Mouse (Mus musculus): ENCODE data around the gene Abat. TPM values are rescaled to one million over a fixed set of nuclear protein-coding genes. Genes with fewer than 3 reads are reported as not detected.
A peak's percentile ranks its signal among the peaks of the same experiment; 100 is the strongest.

The Abat gene
- polyA plus RNA-seq, 1 experiment from 2014 or later: 112 TPM

DNA sequence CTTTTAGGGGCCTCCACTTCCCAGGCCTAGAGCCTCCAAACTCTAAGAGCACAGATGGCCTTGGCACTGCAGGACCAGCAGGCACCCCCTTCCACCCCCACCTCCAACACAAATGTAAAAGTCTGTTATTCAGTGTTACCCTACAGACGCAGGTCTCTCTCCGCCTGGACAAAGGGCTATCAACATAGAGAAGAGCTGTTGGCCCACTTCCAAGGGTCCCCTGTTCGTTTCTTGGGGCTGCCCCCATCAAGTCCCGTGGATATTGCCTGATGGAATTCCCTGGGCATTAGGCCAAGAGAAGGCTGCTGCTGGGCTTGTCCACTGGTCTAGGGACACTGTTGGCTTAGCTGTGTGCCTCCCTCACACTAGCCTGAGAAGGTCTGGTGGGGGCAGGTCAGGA, 951 bp downstream of the Abat start:
- Histone ChIP-seq H3K9me3 (no peaks in the 10 kb centered on the region), H3K36me3 (no peaks in the 10 kb centered on the region; the same call in 1 of the 2 replicates), H3K27me3 (replicated peaks) (no peaks in the 10 kb centered on the region), H3K27ac (no peak overlapping the region), H3K4me2 (replicated peaks) (peak overlapping the region; percentile 73), H3K4me3 (peak overlapping the region; percentile 61), H3K4me1 (peaks cover 41% of the 10 kb centered on the region), H3K9ac (peak overlapping the region; percentile 72; the same call in 1 of the 2 replicates)
- peak; percentile 22; the same call in 1 of the 2 replicates for ATAC-seq (ENCODE audit: low FRiP score, low read depth)
- WGBS: 6% methylated on average over 4 of the region's 4 CpGs

DNA sequence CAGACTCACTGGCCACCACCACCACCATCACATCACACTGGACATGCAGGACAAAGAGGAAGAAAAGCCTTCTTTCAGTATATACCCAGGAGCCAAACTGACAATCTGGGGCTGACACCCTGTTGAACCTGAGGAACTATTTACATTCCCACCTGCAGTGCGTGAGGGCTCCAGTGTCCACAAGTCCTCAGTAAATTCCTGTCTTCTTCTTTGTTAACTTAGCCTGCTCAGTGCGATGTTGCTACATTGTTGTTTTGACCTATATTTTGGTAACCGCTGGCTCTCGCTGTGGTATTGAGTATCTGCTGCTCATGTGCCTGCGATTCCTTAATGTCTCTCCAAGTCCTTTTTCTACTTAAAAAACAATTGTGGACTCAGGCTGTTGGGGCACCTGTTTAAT, 7.3 kb downstream of the Abat start:
- 78% methylated on average over 5 of the region's 5 CpGs for WGBS
- Histone ChIP-seq H3K9ac (no peak overlapping the region), H3K27me3 (replicated peaks) (no peaks in the 10 kb centered on the region), H3K27ac (no peak overlapping the region), H3K9me3 (no peaks in the 10 kb centered on the region), H3K4me3 (no peak overlapping the region), H3K36me3 (no peaks in the 10 kb centered on the region; the same call in 1 of the 2 replicates), H3K4me1 (peaks cover 43% of the 10 kb centered on the region), H3K4me2 (replicated peaks) (no peak overlapping the region)
- no peak for ATAC-seq (ENCODE audit: low FRiP score, low read depth)

DNA sequence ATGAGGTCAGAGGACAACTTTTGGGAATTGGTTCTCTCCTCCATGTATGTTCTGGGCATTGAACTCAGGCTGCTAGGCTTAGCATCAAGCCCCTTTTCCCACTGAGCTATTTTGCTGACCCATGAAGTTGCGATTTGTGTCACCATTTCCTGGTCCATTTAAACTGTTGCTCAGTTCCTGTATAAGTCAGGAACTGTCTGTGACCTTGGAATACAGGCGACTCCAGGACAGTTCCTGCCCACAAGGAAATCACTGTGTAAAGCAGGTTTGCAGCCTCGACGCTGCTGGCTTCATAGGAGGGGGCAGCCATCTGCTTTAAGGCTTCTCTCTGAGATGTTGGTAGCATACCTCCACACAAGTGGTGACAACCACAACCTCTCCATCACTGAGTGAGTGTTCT, 8.1 kb downstream of the Abat start:
- no peak for ATAC-seq (ENCODE audit: low FRiP score, low read depth)
- H3K4me1 ChIP-seq: peaks cover 36% of the 10 kb centered on the region

DNA sequence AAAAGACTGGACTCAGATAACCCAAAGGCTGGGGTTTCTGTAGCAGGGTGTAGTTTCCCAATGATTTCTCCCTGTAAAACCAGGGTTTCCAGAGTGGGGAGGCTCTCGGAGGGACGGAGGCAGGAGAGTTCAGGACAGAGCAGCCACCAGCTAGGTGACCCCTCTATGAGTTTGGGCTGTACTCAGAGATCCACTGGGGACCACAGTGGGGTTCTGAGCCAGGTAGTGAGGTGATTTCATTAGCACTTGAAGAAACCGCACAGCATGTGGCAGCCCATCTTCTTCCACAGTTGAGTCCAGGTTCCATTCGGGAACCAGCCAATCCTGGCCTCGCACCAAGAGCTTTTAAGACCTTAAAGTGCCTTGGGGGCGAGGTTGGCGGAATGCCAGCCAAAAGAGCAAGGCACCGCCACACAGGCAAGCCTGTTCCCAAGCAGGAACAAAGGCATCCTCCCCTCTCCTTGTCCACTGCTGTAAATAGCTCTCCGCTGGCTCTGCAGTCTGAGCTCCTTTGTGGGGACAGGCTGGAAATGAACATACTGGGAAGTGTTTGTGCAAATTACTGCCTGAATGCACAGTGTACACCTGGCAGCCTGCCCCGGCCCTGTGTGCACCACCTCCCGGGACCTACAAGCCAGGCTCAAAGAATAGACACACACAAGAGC, 10.4 kb downstream of the Abat start:
- H3K4me2 ChIP-seq (replicated peaks): peak overlapping the region; percentile 37
- no peaks in the 10 kb centered on the region for H3K9me3 ChIP-seq
- peaks cover 30% of the 10 kb centered on the region for H3K4me1 ChIP-seq
- WGBS: 19% methylated on average over 11 of the region's 11 CpGs
- no peak overlapping the region for H3K4me3 ChIP-seq
- H3K27ac ChIP-seq: peak overlapping the region; percentile 76
- 0 out of 2 replicates have a peak, but pooled peaks cover 3% of the 10 kb centered on the region for H3K36me3 ChIP-seq
- peak; percentile 94 for ATAC-seq (ENCODE audit: low FRiP score, low read depth)
- peaks cover 5% of the 10 kb centered on the region; the same call in 1 of the 2 replicates for H3K27me3 ChIP-seq (replicated peaks)
- H3K9ac ChIP-seq: 0 out of 2 replicates have a peak overlapping the region, but pooled peaks have one; percentile 5

More for the DNA sequence above, 8.1 kb downstream of the Abat start:
- Histone ChIP-seq H3K4me2 (replicated peaks) (no peak overlapping the region), H3K36me3 (no peaks in the 10 kb centered on the region; the same call in 1 of the 2 replicates), H3K27ac (no peak overlapping the region), H3K27me3 (replicated peaks) (peaks cover 3% of the 10 kb centered on the region; the same call in 1 of the 2 replicates), H3K9me3 (no peaks in the 10 kb centered on the region), H3K4me3 (no peak overlapping the region), H3K9ac (no peak overlapping the region)
- WGBS: 79% methylated on average over 4 of the region's 4 CpGs

DNA sequence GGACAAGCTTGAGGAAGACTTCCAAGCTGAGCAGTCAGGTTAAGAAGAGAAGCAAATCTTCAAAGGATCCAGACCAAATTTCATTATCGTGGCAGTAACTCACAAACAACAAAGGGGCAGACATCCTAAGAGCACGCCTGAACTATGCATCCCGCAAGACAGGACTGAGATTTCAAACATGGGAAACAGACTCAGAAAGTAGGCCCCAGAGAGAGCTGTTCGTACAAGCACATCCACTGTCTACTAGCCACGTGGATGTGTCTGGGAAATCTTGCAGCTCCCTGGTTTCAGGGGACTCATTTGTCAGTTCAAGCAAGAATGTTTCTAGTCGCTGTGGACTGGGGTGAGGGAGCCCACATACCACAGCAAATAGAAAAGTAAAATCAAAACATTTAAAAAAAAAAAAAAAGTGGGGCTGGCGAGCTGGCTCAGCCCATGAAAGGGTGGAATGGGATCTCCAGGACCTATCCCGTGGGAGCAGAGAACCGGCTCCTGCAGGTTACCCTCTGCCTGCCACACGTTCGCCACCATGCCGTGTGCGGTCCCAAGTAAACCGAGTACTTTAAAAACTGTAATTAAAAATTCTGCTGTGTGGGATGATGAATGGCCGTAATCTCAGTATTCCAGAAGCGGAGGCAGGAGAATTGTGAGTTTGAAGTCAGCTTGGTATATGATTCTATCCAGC, 11.1 kb downstream of the Abat start:
- peaks cover 5% of the 10 kb centered on the region; the same call in 1 of the 2 replicates for H3K27me3 ChIP-seq (replicated peaks)
- H3K36me3 ChIP-seq: 0 out of 2 replicates have a peak, but pooled peaks cover 3% of the 10 kb centered on the region
- H3K9ac ChIP-seq: 0 out of 2 replicates have a peak overlapping the region, but pooled peaks have one; percentile 5
- ATAC-seq (ENCODE audit: low FRiP score, low read depth): peak; percentile 73
- H3K4me3 ChIP-seq: no peak overlapping the region
- peak overlapping the region; percentile 76 for H3K27ac ChIP-seq
- WGBS: 51% methylated on average over 16 of the region's 16 CpGs
- H3K9me3 ChIP-seq: no peaks in the 10 kb centered on the region
- H3K4me2 ChIP-seq (replicated peaks): peak overlapping the region; percentile 37
- H3K4me1 ChIP-seq: peaks cover 27% of the 10 kb centered on the region

DNA sequence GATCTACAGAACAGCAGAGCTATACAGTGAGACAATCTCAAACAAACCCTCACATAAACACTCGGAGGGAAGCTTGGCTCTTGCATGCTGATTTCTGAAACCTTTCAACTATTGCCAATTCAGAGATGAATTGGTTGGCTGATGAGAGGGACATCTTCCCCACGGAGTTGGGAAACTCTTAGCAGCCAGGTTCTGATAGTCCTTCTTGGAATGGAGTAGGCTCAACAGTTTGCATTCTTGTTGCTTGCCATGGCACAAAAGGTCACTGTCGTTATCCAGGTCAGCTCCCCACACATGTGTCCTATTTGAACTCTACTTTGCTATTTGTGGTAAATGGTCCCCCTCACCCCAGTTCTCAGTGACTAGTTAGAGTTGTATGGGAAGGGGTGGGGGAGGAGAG, 12.1 kb downstream of the Abat start:
- no peak overlapping the region for H3K27ac ChIP-seq
- H3K27me3 ChIP-seq (replicated peaks): peaks cover 5% of the 10 kb centered on the region; the same call in 1 of the 2 replicates
- H3K4me2 ChIP-seq (replicated peaks): no peak overlapping the region
- no peak overlapping the region for H3K4me3 ChIP-seq
- no peak overlapping the region for H3K9ac ChIP-seq
- 68% methylated on average over 3 of the region's 3 CpGs for WGBS
- H3K9me3 ChIP-seq: no peaks in the 10 kb centered on the region
- peaks cover 27% of the 10 kb centered on the region for H3K4me1 ChIP-seq
- 0 out of 2 replicates have a peak, but pooled peaks cover 6% of the 10 kb centered on the region for H3K36me3 ChIP-seq
- ATAC-seq (ENCODE audit: low FRiP score, low read depth): no peak

DNA sequence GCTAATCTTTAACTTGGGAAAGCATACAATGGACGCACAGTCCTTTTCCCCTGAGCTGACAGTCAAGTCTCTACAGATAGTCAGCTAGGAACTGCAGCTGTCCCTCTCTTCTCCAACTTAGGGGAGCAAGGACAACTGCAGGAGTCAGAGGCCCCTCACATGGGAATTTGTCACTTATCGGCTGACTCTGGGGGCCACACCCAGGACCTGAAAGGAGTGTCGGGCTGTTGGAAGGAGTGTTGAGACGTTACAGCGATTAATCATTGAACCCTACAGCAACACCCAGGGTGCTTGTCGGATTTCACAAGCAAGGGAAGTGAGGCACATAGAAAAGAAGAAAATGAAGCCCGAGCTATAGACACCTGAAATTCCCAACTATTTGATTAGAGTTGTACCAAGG, 12.6 kb downstream of the Abat start:
- ATAC-seq (ENCODE audit: low FRiP score, low read depth): no peak
- WGBS: 66% methylated on average over 7 of the region's 7 CpGs

DNA sequence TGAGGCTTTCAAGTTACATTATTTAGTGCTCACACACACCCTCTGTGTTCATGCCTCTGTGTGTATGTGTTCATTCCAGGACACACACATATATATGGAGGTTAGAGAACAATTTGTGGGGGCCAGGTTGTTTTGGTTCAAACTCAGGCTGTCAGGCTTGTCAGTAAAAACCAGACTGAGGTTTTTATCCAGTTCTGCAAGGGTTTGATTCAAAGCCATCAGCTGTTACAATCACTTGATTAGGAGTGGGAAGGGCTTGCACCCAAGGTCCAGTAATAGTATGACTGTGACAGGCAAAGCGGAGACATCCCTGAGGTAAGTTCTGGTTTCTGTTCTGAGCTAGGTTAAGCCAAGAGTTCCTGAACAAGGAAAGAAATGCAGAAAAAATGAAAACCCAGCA, 16.2 kb downstream of the Abat start:
- H3K4me1 ChIP-seq: peaks cover 9% of the 10 kb centered on the region
- peaks cover 5% of the 10 kb centered on the region; the same call in 1 of the 2 replicates for H3K27me3 ChIP-seq (replicated peaks)
- no peak for ATAC-seq (ENCODE audit: low FRiP score, low read depth)
- H3K27ac ChIP-seq: no peak overlapping the region
- H3K4me2 ChIP-seq (replicated peaks): no peak overlapping the region
- WGBS: 97% methylated on average over 1 of the region's 1 CpGs
- peaks cover 9% of the 10 kb centered on the region for H3K36me3 ChIP-seq
- no peak overlapping the region for H3K4me3 ChIP-seq
- no peaks in the 10 kb centered on the region for H3K9me3 ChIP-seq
- H3K9ac ChIP-seq: no peak overlapping the region

More for the DNA sequence above, 12.6 kb downstream of the Abat start:
- Histone ChIP-seq H3K4me3 (no peak overlapping the region), H3K4me1 (peaks cover 27% of the 10 kb centered on the region), H3K4me2 (replicated peaks) (no peak overlapping the region), H3K9ac (no peak overlapping the region), H3K9me3 (no peaks in the 10 kb centered on the region), H3K27ac (no peak overlapping the region), H3K36me3 (0 out of 2 replicates have a peak, but pooled peaks cover 6% of the 10 kb centered on the region), H3K27me3 (replicated peaks) (peaks cover 5% of the 10 kb centered on the region; the same call in 1 of the 2 replicates)

DNA sequence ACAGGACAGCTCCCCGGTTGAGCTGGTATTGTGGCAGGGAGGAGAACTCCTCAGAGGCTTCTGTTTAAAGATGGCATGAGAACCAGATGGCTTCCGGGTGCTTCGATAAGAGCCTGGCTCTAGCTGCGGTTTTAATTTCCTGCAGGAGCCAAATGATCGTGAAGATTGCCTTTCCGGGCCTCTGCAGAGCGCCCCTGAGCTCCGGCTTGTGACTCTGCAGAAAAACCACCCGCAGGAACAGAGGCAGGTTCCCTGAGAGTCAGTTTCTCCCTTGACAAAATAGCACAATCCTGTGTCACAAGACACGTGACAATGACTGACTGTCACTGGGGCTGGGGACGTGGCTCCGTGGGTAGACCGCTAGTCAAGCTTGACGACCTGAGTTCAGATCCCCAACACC, 16.8 kb downstream of the Abat start:
- Histone ChIP-seq H3K4me3 (no peak overlapping the region), H3K27me3 (replicated peaks) (peaks cover 5% of the 10 kb centered on the region; the same call in 1 of the 2 replicates), H3K4me1 (peaks cover 8% of the 10 kb centered on the region), H3K9ac (no peak overlapping the region), H3K4me2 (replicated peaks) (no peak overlapping the region), H3K27ac (no peak overlapping the region), H3K9me3 (no peaks in the 10 kb centered on the region), H3K36me3 (peaks cover 9% of the 10 kb centered on the region)
- WGBS: 76% methylated on average over 14 of the region's 14 CpGs
- ATAC-seq (ENCODE audit: low FRiP score, low read depth): no peak

DNA sequence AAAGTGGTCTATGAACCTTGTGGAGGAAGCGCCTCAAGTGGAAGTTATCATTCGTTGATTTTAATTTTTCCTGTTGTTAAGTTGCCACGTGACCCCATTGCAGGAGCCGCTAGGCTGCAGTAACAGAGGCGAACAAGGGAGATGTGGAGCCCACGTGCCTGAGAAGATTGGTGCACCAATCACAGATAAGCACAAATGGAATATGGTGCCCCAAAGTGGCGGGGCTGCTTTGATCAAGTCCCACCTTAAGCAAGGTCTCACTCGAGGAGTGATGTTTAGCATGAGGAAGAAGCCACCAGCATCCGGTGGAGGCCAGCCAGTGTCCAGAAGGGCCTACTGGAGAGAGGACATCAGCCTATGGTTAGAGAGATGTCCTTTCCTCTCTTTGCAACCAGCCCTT, 19.2 kb downstream of the Abat start:
- Histone ChIP-seq H3K4me3 (no peak overlapping the region), H3K4me1 (peaks cover 8% of the 10 kb centered on the region; the same call in 1 of the 2 replicates), H3K9me3 (no peaks in the 10 kb centered on the region), H3K4me2 (replicated peaks) (no peak overlapping the region), H3K9ac (no peak overlapping the region), H3K36me3 (peaks cover 9% of the 10 kb centered on the region), H3K27ac (no peak overlapping the region), H3K27me3 (replicated peaks) (peaks cover 17% of the 10 kb centered on the region; the same call in 1 of the 2 replicates)
- no peak for ATAC-seq (ENCODE audit: low FRiP score, low read depth)
- WGBS: 90% methylated on average over 9 of the region's 9 CpGs

DNA sequence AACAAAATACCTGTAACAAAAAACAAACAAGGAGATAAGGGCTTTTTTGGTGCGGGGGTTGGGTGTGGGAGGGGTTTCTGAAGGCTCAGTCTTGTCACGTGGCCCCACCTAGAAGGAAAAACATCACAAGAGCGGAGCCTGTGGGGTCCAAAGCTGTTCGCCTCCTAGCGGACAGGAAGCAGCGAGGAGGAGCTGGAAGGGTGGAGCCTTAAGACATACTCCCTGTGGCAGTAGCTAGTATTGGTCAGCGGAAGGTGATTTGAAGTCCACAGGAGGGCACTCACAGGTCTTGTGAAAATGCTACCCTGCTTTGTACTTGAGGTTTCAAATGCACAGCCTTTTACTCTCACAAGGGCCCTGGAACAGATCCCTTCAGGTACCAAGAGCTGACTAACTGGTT, 19.7 kb downstream of the Abat start:
- peaks cover 17% of the 10 kb centered on the region; the same call in 1 of the 2 replicates for H3K27me3 ChIP-seq (replicated peaks)
- H3K9me3 ChIP-seq: no peaks in the 10 kb centered on the region
- no peak overlapping the region for H3K4me2 ChIP-seq (replicated peaks)
- 75% methylated on average over 7 of the region's 7 CpGs for WGBS
- H3K4me1 ChIP-seq: peaks cover 12% of the 10 kb centered on the region; the same call in 1 of the 2 replicates
- H3K27ac ChIP-seq: no peak overlapping the region
- no peak overlapping the region for H3K9ac ChIP-seq
- no peak for ATAC-seq (ENCODE audit: low FRiP score, low read depth)
- H3K4me3 ChIP-seq: no peak overlapping the region
- H3K36me3 ChIP-seq: peaks cover 9% of the 10 kb centered on the region

DNA sequence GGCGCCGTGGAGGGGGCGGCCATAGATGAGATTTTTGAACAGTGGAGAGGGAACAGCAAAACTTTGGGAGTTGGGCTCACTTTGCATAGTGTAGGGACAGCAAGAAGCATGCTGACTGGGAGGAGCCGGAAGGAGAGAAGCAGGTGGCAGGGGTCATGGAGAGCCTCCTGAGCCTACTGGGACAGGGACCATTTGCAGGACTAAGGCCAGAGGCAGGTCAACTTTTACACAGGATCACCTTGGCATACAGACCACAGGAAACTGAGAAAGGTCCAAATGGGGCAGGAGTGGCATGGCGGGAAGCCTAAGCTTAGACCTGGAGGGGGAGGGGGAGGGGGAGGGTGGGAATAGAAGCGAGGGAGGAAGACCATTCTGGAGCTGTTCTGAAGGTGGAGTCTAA, 20.2 kb downstream of the Abat start:
- Histone ChIP-seq H3K9ac (no peak overlapping the region), H3K4me3 (no peak overlapping the region), H3K27me3 (replicated peaks) (peaks cover 17% of the 10 kb centered on the region; the same call in 1 of the 2 replicates), H3K27ac (no peak overlapping the region), H3K4me1 (peaks cover 16% of the 10 kb centered on the region), H3K36me3 (peaks cover 6% of the 10 kb centered on the region), H3K4me2 (replicated peaks) (no peak overlapping the region), H3K9me3 (no peaks in the 10 kb centered on the region)
- ATAC-seq (ENCODE audit: low FRiP score, low read depth): no peak
- 88% methylated on average over 6 of the region's 6 CpGs for WGBS

All from neural tube, embryonic 12.5 days (tissue).